Mouse (Mus musculus): Measurements from ENCODE around the gene Nr2c1. TPM values are rescaled to one million over a fixed set of nuclear protein-coding genes. Genes with fewer than 3 reads are reported as not detected.

Nr2c1 gene
- polyA plus RNA-seq, 1 experiment: 5.2 TPM

GRCm38 (mm10) chr10:94108791-94109190, 39.0 kb upstream of the Nr2c1 start:
- H3K79me3 ChIP-seq (ENCODE audit: low read depth): no peaks in the 10 kb centered on the region
- H3K27me3 ChIP-seq (ENCODE audit: control insufficient read depth, insufficient read depth, insufficient read length): no peaks in the 10 kb centered on the region
- H3ac ChIP-seq (ENCODE audit: control insufficient read depth, insufficient read length, low read depth): no peak overlapping the region
- no peaks in the 10 kb centered on the region for H3K36me3 ChIP-seq (ENCODE audit: control insufficient read depth, insufficient read depth)
- TF ChIP-seq MAX (IDR thresholded peaks at IDR 0.05) (no peak), CEBPB (IDR thresholded peaks at IDR 0.05; ENCODE audit: low read depth) (no peak), MYOG (IDR thresholded peaks at IDR 0.05; ENCODE audit: control insufficient read depth, extremely low read depth, insufficient read length) (no peak), FOSL1 (IDR thresholded peaks at IDR 0.05; ENCODE audit: insufficient read depth, low read length, poor library complexity, severe bottlenecking) (no peak), MYOD1 (IDR thresholded peaks at IDR 0.05; ENCODE audit: control insufficient read depth, insufficient read length, low read depth) (no peak), CTCF (IDR thresholded peaks at IDR 0.05; ENCODE audit: control insufficient read depth, insufficient read depth, insufficient read length) (no peak), USF1 (IDR thresholded peaks at IDR 0.05; ENCODE audit: low read depth) (no peak)
- no peak overlapping the region for H3K4me3 ChIP-seq (ENCODE audit: insufficient read depth, poor library complexity, severe bottlenecking)
- no peaks in the 10 kb centered on the region for H3K79me2 ChIP-seq (ENCODE audit: control insufficient read depth, insufficient read depth)

GRCm38 (mm10) chr10:94110834-94111754, 36.7 kb upstream of the Nr2c1 start:
- Histone ChIP-seq H3ac (ENCODE audit: control insufficient read depth, insufficient read length, low read depth) (no peak overlapping the region), H3K36me3 (ENCODE audit: control insufficient read depth, insufficient read depth) (no peaks in the 10 kb centered on the region)

DNA sequence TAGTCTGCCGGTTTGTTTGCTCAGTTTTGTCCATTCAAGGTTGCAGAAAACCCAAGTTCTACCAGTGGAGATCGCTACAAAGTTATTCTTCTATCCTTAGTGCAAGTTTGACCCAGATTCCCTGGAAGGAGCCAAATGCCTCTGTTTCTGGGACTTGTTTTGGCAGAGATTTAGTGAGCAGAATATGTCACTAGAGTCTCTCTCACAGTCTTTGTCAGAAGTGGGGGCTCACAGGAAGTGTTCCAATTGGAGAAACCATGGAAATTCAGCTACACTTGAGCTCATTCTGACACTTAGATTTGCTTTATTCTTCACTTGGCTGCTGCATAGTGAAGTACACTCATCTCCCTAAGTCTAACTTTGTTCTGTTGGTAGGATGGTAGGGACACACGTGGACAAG, 35.6 kb upstream of the Nr2c1 start:
- no peaks in the 10 kb centered on the region for H3K27me3 ChIP-seq (ENCODE audit: control insufficient read depth, insufficient read depth, insufficient read length)
- no peaks in the 10 kb centered on the region for H3K79me3 ChIP-seq (ENCODE audit: low read depth)
- no peaks in the 10 kb centered on the region for H3K36me3 ChIP-seq (ENCODE audit: control insufficient read depth, insufficient read depth)
- no peaks in the 10 kb centered on the region for H3K79me2 ChIP-seq (ENCODE audit: control insufficient read depth, insufficient read depth)
- no peak overlapping the region for H3ac ChIP-seq (ENCODE audit: control insufficient read depth, insufficient read length, low read depth)
- TF ChIP-seq MAX (IDR thresholded peaks at IDR 0.05) (no peak), CTCF (IDR thresholded peaks at IDR 0.05; ENCODE audit: control insufficient read depth, insufficient read depth, insufficient read length) (no peak), FOSL1 (IDR thresholded peaks at IDR 0.05; ENCODE audit: insufficient read depth, low read length, poor library complexity, severe bottlenecking) (no peak), USF1 (IDR thresholded peaks at IDR 0.05; ENCODE audit: low read depth) (no peak), MYOD1 (IDR thresholded peaks at IDR 0.05; ENCODE audit: control insufficient read depth, insufficient read length, low read depth) (no peak), MYOG (IDR thresholded peaks at IDR 0.05; ENCODE audit: control insufficient read depth, extremely low read depth, insufficient read length) (no peak), CEBPB (IDR thresholded peaks at IDR 0.05; ENCODE audit: low read depth) (no peak)
- no peak overlapping the region for H3K4me3 ChIP-seq (ENCODE audit: insufficient read depth, poor library complexity, severe bottlenecking)

More at GRCm38 (mm10) chr10:94110834-94111754, 36.7 kb upstream of the Nr2c1 start:
- H3K27me3 ChIP-seq (ENCODE audit: control insufficient read depth, insufficient read depth, insufficient read length): no peaks in the 10 kb centered on the region
- TF ChIP-seq CEBPB (IDR thresholded peaks at IDR 0.05; ENCODE audit: low read depth) (no peak), MYOD1 (IDR thresholded peaks at IDR 0.05; ENCODE audit: control insufficient read depth, insufficient read length, low read depth) (no peak), FOSL1 (IDR thresholded peaks at IDR 0.05; ENCODE audit: insufficient read depth, low read length, poor library complexity, severe bottlenecking) (no peak), CTCF (IDR thresholded peaks at IDR 0.05; ENCODE audit: control insufficient read depth, insufficient read depth, insufficient read length) (no peak), MYOG (IDR thresholded peaks at IDR 0.05; ENCODE audit: control insufficient read depth, extremely low read depth, insufficient read length) (no peak), USF1 (IDR thresholded peaks at IDR 0.05; ENCODE audit: low read depth) (no peak), MAX (IDR thresholded peaks at IDR 0.05) (no peak)
- H3K79me3 ChIP-seq (ENCODE audit: low read depth): no peaks in the 10 kb centered on the region
- H3K4me3 ChIP-seq (ENCODE audit: insufficient read depth, poor library complexity, severe bottlenecking): no peak overlapping the region
- no peaks in the 10 kb centered on the region for H3K79me2 ChIP-seq (ENCODE audit: control insufficient read depth, insufficient read depth)

- no peak overlapping the region for H3K4me3 ChIP-seq (ENCODE audit: insufficient read depth, poor library complexity, severe bottlenecking)
- no peaks in the 10 kb centered on the region for H3K36me3 ChIP-seq (ENCODE audit: control insufficient read depth, insufficient read depth)
- no peaks in the 10 kb centered on the region for H3K27me3 ChIP-seq (ENCODE audit: control insufficient read depth, insufficient read depth, insufficient read length)
- TF ChIP-seq CEBPB (IDR thresholded peaks at IDR 0.05; ENCODE audit: low read depth) (no peak), CTCF (IDR thresholded peaks at IDR 0.05; ENCODE audit: control insufficient read depth, insufficient read depth, insufficient read length) (peak; percentile 19)
- H3K79me2 ChIP-seq (ENCODE audit: control insufficient read depth, insufficient read depth): no peaks in the 10 kb centered on the region
- H3K79me3 ChIP-seq (ENCODE audit: low read depth): no peaks in the 10 kb centered on the region
- H3ac ChIP-seq (ENCODE audit: control insufficient read depth, insufficient read length, low read depth): no peak overlapping the region
Measured at GRCm38 (mm10) chr10:94115893-94116599, 31.8 kb upstream of the Nr2c1 start.

GRCm38 (mm10) chr10:94116781-94117340, 31.0 kb upstream of the Nr2c1 start:
- no peaks in the 10 kb centered on the region for H3K27me3 ChIP-seq (ENCODE audit: control insufficient read depth, insufficient read depth, insufficient read length)
- TF ChIP-seq FOSL1 (IDR thresholded peaks at IDR 0.05; ENCODE audit: insufficient read depth, low read length, poor library complexity, severe bottlenecking) (peak; percentile 32), MYOG (IDR thresholded peaks at IDR 0.05; ENCODE audit: control insufficient read depth, extremely low read depth, insufficient read length) (no peak)
- H3ac ChIP-seq (ENCODE audit: control insufficient read depth, insufficient read length, low read depth): peak overlapping the region; percentile 45
- no peaks in the 10 kb centered on the region for H3K79me2 ChIP-seq (ENCODE audit: control insufficient read depth, insufficient read depth)
- no peak overlapping the region for H3K4me3 ChIP-seq (ENCODE audit: insufficient read depth, poor library complexity, severe bottlenecking)
- H3K79me3 ChIP-seq (ENCODE audit: low read depth): no peaks in the 10 kb centered on the region
- no peaks in the 10 kb centered on the region for H3K36me3 ChIP-seq (ENCODE audit: control insufficient read depth, insufficient read depth)

Data from C2C12 (cell line).